Mouse (Mus musculus) stomach, postnatal 0 days (tissue): ENCODE results near the gene A730061H03Rik. TPM values are rescaled to one million over a fixed set of nuclear protein-coding genes. Genes with fewer than 3 reads are reported as not detected.

Experiments
- ATAC-seq: fragments of 200-750 bp; cut with Nextera tagmentation; 2 replicates; pipeline ENCODE4 v1.8.0; 2017; ENCODE audit not compliant: low FRiP score, low TSS enrichment
- DNase-seq: peaks from one replicate; pipeline ENCODE4 v3.0.0-alpha.2; 2016; ENCODE audit warnings: low spot score
- H3K27ac ChIP-seq: fragments of 300-500 bp; sonication (generic); replicated peaks from 2 replicates; pipeline ENCODE4 v1.5.1; 2014; ENCODE audit warnings: mild to moderate bottlenecking, control low read depth
- H3K27me3 ChIP-seq: fragments of 300-500 bp; sonication (generic); 2 replicates; pipeline ENCODE4 v1.6.1; 2014; ENCODE audit warnings: low read length; ENCODE audit not compliant: control insufficient read depth, insufficient read depth
- H3K36me3 ChIP-seq: fragments of 300-500 bp; sonication (generic); 2 replicates; pipeline ENCODE4 v1.6.1; 2014; ENCODE audit warnings: low read length, mixed read lengths; ENCODE audit not compliant: control insufficient read depth, insufficient read depth
- H3K4me1 ChIP-seq: fragments of 300-500 bp; sonication (generic); replicated peaks from 2 replicates; pipeline ENCODE4 v1.6.1; 2014; ENCODE audit warnings: antibody characterized with exemption; ENCODE audit not compliant: control insufficient read depth, insufficient read depth
- H3K4me2 ChIP-seq: fragments of 300-500 bp; sonication (generic); replicated peaks from 2 replicates; pipeline ENCODE4 v1.6.1; 2014; ENCODE audit warnings: low read depth, mild to moderate bottlenecking, control low read depth, moderate library complexity
- H3K4me3 ChIP-seq: fragments of 300-500 bp; sonication (generic); 2 replicates; pipeline ENCODE4 v1.5.1; 2014; ENCODE audit warnings: low read depth, low read length, control low read depth
- H3K9ac ChIP-seq: fragments of 300-500 bp; sonication (generic); 2 replicates; pipeline ENCODE4 v1.6.1; 2014; ENCODE audit warnings: mild to moderate bottlenecking, low read length, control low read depth, mixed read lengths
- H3K9me3 ChIP-seq: fragments of 300-500 bp; sonication (generic); 2 replicates; pipeline ENCODE4 v1.6.1; 2016; ENCODE audit warnings: low read length; ENCODE audit not compliant: control insufficient read depth
- CTCF ChIP-seq: IDR thresholded peaks from 2 replicates; pipeline ENCODE4 v1.5.1; 2016; ENCODE audit warnings: antibody characterized with exemption, low read depth, mild to moderate bottlenecking, moderate library complexity
- EP300 ChIP-seq: optimal IDR thresholded peaks from 2 replicates; pipeline ENCODE3; 2016; ENCODE audit warnings: antibody characterized with exemption
- WGBS: fragments of 180-500 bp; shearing (Covaris S2); extraction: QIAGEN DNeasy Blood & Tissue Kit; methylation state at CpG from one replicate; pipeline ENCODE4 v1.1.7; 2014; 5-methylcytosine and 5-hydroxymethylcytosine counted together
- polyA plus RNA-seq: library from polyadenylated mRNA; unstranded; fragments of >200 nt; fragmentation: Nextera tagmentation; extraction: Ambion mirVana; gene quantifications from 2 replicates; pipeline ENCODE4 v1.2.1, GENCODE M21; 2015

The A730061H03Rik gene
- polyA plus RNA-seq, 1 experiment from 2014 or later = 0.93 TPM

DNA sequence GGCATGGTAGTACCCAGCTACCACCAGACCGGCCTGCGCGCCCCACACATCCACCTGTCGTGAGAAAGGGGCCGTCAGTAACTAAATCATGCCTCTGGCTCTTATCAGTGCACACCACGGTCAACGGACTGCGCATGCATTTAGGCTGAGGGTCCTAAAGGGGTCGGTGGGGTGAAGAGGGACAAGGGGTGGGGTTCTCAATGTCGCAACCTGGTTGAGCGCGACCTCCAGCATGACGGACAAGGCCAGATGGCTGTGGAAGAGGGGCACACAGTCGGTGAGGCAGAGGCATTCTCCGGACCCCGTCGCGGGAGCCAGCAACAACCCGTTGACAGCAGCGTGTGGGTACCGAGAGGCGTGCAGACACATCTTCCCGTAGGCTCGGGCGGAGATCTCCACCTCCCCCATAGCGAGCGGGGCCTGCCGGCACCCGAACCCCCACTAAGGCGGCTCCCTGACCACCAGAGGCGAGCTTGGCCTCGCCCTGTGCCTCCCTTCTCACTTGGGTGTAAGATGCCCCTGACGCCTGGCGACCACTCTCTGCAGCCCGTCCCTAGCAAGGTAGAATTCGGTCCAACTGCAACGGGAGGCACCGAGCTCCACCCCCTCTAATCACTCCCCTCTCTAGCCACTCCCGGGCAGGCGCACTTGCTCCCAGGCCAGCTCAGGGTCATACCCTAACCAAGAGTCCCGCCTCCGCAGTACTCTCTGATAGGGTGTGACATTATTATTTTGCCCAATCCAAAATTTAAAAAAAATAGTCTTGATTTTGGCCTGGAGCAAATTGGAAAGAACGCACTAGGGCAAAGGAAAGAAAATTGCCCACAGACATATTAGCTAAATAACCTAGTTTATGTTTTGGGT lies 24.7 kb upstream of the A730061H03Rik start, which contains the start of gene Emc9:
Gene Emc9, minus strand, starts transcription at position 601 of the 864 bp plus-strand sequence.
- DNase-seq = peak; percentile 78
- Histone ChIP-seq H3K4me2 (peak within 1 kb of the TSS; percentile 86), H3K4me3 (peak within 1 kb of the TSS; percentile 53), H3K27me3 (no peaks in the 10 kb centered on the region), H3K9me3 (no peaks in the 10 kb centered on the region), H3K36me3 (peaks cover 4% of the 10 kb centered on the region; the same call in 1 of the 2 replicates), H3K27ac (peak within 1 kb of the TSS; percentile 73), H3K9ac (peak within 1 kb of the TSS; percentile 63), H3K4me1 (peaks cover 3% of the 10 kb centered on the region; the same call in 1 of the 2 replicates)
- WGBS = 5% methylated on average over 43 of the region's 43 CpGs
- peak; percentile 85 for ATAC-seq
- TF ChIP-seq EP300 (no peak), CTCF (no peak)

DNA sequence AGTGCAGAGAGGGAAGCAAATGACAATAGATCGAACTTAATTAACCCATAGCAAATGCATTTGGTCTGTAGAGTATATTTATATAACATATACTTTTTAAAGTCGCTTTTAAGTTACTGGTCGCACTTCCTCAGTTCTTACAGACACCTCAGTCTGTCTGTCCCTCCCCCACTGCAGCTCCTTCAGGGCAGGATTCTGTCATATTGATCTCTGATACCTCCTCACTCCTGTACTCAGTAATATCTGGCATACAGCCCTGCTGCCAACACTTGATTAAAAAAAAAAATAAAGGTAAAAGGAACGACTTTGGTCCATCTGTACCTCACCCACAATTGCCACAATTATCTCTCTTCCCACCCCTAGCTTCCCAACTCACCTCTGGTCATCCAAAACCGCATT lies 24.1 kb upstream of the A730061H03Rik start:
- 40% methylated on average over 5 of the region's 5 CpGs for WGBS
- Histone ChIP-seq H3K9ac (no peak overlapping the region), H3K9me3 (no peaks in the 10 kb centered on the region), H3K27me3 (no peaks in the 10 kb centered on the region), H3K27ac (no peak overlapping the region), H3K4me2 (peak overlapping the region; percentile 86), H3K36me3 (peaks cover 4% of the 10 kb centered on the region; the same call in 1 of the 2 replicates), H3K4me3 (peak overlapping the region; percentile 53), H3K4me1 (peaks cover 3% of the 10 kb centered on the region; the same call in 1 of the 2 replicates)
- ATAC-seq (no peak), DNase-seq (no peak)
- TF ChIP-seq CTCF = no peak
- TF ChIP-seq EP300 = no peak

DNA sequence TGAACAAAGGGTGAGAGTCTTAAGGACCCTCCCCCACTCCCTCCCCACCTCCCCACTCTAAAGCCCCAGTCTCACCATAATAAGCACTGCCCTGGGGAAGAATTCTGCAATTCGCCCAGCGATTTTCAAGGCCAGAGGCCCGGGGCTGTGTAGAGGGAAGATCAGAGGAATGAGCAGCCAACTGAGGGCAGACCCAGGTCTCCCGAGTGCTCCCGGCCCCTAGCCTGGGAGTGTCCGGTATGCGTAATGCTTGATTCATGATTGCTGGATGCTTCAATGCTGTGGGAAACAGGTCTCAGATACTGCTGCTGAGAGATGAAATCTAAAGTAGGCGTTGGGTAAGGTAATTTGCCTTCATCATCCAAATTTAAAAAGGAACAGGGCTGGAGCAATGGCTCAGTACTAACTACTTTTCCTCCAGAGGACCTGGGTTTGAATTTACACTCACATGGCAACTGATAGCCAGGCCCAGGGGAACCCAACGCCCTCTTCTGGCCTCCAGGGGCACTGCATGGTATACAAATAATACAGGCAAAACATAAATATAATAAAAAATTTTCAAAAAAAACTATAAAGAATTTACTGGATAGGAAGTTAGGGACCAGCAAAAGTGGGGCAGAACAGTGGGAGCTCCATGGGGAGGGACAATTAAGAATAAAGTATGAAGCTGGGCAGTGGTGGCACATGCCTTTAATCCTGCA lies 21.9 kb upstream of the A730061H03Rik start:
- Histone ChIP-seq H3K27ac (no peak overlapping the region), H3K27me3 (no peaks in the 10 kb centered on the region), H3K4me1 (peaks cover 3% of the 10 kb centered on the region; the same call in 1 of the 2 replicates), H3K4me2 (no peak overlapping the region), H3K36me3 (peaks cover 4% of the 10 kb centered on the region; the same call in 1 of the 2 replicates), H3K9me3 (no peaks in the 10 kb centered on the region), H3K4me3 (no peak overlapping the region), H3K9ac (no peak overlapping the region)
- DNase-seq (no peak), ATAC-seq (no peak)
- TF ChIP-seq EP300 (no peak), CTCF (peak; percentile 56)
- 70% methylated on average over 9 of the region's 9 CpGs for WGBS

DNA sequence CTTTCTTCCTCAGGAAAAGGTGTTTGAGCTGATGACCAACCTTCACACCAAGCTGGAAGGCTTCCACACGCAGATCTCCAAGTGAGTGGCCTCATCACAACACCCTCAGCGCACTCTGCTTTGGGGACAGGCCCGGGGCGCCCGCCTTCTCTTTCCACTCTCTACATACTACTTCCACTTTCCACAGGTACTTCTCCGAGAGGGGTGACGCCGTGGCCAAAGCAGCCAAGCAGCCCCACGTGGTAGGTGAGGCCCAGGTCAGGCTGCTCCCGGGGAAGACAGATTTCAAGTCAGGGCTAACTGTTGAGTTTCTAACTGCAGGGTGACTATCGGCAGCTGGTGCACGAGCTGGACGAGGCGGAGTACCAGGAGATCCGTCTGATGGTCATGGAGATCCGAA lies 20.5 kb upstream of the A730061H03Rik start:
- TF ChIP-seq CTCF = no peak
- no peak for TF ChIP-seq EP300
- WGBS = 93% methylated on average over 16 of the region's 16 CpGs
- ATAC-seq (no peak), DNase-seq (no peak)
- H3K36me3 ChIP-seq = peaks cover 4% of the 10 kb centered on the region; the same call in 1 of the 2 replicates
- peaks cover 3% of the 10 kb centered on the region; the same call in 1 of the 2 replicates for H3K4me1 ChIP-seq
- no peaks in the 10 kb centered on the region for H3K9me3 ChIP-seq
- no peak overlapping the region for H3K4me3 ChIP-seq
- no peak overlapping the region for H3K4me2 ChIP-seq
- H3K27ac ChIP-seq = no peak overlapping the region
- H3K9ac ChIP-seq = no peak overlapping the region
- H3K27me3 ChIP-seq = no peaks in the 10 kb centered on the region

DNA sequence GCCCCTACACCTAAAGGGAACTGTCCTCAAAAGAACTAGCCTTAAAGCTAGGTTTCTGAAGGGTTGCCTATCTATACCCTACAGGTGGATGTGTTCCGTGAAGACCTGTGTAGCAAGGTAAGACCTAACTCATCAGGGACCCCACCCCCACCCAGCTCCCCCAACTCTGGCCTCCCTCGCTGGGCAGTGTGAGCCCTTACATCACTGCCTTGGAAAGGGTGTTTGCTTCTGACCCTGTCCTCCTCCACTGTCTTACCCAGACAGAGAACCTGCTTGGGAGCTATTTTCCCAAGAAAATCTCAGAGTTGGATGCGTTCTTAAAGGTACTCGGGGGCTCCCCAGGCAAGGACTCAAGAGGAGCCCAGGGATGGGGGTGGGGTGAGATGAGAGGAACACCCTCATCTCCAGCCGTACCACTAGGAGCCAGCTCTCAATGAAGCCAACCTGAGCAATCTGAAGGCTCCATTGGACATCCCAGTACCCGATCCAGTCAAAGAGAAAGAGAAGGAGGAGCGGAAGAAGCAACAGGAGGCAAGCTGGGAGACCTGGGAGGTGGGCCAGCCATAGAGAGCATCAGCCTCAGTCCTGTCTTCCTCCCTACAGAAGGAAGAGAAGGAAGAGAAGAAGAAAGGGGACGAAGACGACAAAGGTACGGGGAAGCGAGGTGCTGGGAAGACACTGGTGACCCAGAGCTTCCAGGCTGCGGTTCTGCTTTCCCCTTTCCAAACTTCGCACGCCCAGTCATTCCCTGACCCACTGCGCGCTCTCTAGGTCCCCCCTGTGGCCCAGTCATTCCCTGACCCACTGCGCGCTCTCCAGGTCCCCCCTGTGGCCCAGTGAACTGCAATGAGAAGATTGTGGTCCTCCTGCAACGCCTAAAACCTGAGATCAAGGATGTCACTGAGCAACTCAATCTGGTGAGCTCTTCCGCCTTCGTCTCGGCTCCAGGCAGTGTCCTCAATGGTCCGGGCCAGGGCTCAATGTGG lies 19.6 kb upstream of the A730061H03Rik start:
- peaks cover 4% of the 10 kb centered on the region; the same call in 1 of the 2 replicates for H3K36me3 ChIP-seq
- H3K9ac ChIP-seq = no peak overlapping the region
- no peak overlapping the region for H3K4me3 ChIP-seq
- H3K27ac ChIP-seq = no peak overlapping the region
- H3K9me3 ChIP-seq = no peaks in the 10 kb centered on the region
- H3K4me2 ChIP-seq = no peak overlapping the region
- H3K27me3 ChIP-seq = no peaks in the 10 kb centered on the region
- H3K4me1 ChIP-seq = peaks cover 3% of the 10 kb centered on the region; the same call in 1 of the 2 replicates
- ATAC-seq (no peak), DNase-seq (no peak)
- 89% methylated on average over 21 of the region's 23 CpGs for WGBS
- 0 out of 2 replicates have a peak, but pooled peaks have one; percentile 4 for TF ChIP-seq CTCF
- TF ChIP-seq EP300 = no peak
